Mouse (Mus musculus) embryonic fibroblast, embryonic 13.5 days (primary cell): ENCODE data around the gene Gpr45. TPM values are rescaled to one million over a fixed set of nuclear protein-coding genes. Genes with fewer than 3 reads are reported as not detected.
"Not testable (repeated sequence)": the region's sequence is repeated elsewhere in the genome, so short reads cannot be mapped to it uniquely, and the experiment has no call there.

Experiments
- H3K27ac ChIP-seq: 2 replicates; pipeline ENCODE4 v1.5.1; 2012; ENCODE audit warnings: low read length, control low read depth, inconsistent platforms; ENCODE audit not compliant: insufficient read depth
- H3K4me1 ChIP-seq: 2 replicates; pipeline ENCODE4 v1.6.1; 2011; ENCODE audit warnings: low read length; ENCODE audit not compliant: control insufficient read depth, insufficient read depth
- H3K4me3 ChIP-seq: 2 replicates; pipeline ENCODE4 v1.5.1; 2011; ENCODE audit warnings: mild to moderate bottlenecking, control low read depth, low read length; ENCODE audit not compliant: insufficient read depth
- CTCF ChIP-seq: IDR thresholded peaks from 2 replicates; pipeline ENCODE4 v1.5.1; 2011; ENCODE audit warnings: mild to moderate bottlenecking, control low read depth, low read length, moderate library complexity, borderline replicate concordance; ENCODE audit not compliant: insufficient read depth
- POLR2A ChIP-seq: IDR thresholded peaks from 2 replicates; pipeline ENCODE4 v1.6.1; 2011; ENCODE audit warnings: low read depth, mild to moderate bottlenecking, control low read depth, low read length, moderate library complexity
- polyA plus RNA-seq: library from polyadenylated mRNA; stranded (reverse); fragments of >200 nt; gene quantifications from 2 replicates; pipeline ENCODE4 v1.2.4, GENCODE M21; 2011; ENCODE audit warnings: low read depth; ENCODE audit not compliant: missing spikeins, insufficient read length

Gpr45 gene
- polyA plus RNA-seq, 1 experiment = 1.8 TPM

DNA sequence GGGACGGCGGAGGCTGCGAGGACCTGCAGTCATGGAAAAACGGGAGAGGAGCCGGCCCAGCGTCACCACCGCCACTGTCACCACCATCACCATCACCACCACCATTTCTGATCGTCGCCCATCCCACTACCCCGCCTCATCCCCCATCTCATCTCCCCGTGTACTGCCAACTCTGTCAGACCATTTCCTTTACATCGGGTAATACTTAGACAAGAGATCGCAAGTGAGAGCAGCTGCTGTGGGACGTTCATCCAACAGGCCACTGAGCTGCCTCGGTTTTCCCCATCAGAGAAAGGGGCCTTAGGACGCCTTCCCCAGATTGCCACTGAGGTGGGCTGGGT is 780 bp downstream of the Gpr45 start:
- peak overlapping the region; percentile 56 for H3K4me3 ChIP-seq

DNA sequence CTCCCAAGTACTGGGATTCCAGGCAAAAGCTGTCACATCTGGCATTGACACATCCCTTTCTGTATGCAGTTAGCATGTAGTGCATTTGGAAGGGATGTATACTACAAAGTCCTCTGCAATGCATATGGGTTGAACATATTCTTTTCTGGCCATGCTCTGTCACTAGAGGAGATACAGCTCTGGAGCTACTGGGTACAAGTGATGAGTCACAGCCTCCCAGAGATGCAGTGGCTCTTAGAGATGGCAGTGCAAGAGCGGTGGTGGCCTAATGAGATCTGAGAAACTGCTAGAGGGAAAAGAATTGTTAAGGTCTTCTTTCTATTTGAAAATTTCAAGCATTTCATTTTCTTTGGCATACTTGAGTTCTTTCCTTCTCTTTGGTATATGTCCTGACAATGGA is 4.2 kb downstream of the Gpr45 start:
- no peak for TF ChIP-seq POLR2A
- TF ChIP-seq CTCF = no peak
- Histone ChIP-seq H3K27ac (no peak overlapping the region), H3K4me1 (no peaks in the 10 kb centered on the region), H3K4me3 (no peak overlapping the region)

More for the DNA sequence above, 780 bp downstream of the Gpr45 start:
- TF ChIP-seq CTCF (no peak), POLR2A (no peak)
- no peak overlapping the region for H3K27ac ChIP-seq
- no peaks in the 10 kb centered on the region for H3K4me1 ChIP-seq

GRCm38 (mm10) chr1:42983082-42983771 is 30.6 kb downstream of the Gpr45 start:
- no peak for TF ChIP-seq POLR2A
- TF ChIP-seq CTCF = no peak
- H3K4me1 ChIP-seq = no peaks in the 10 kb centered on the region
- no peak overlapping the region for H3K4me3 ChIP-seq
- H3K27ac ChIP-seq = no peak overlapping the region

- H3K4me1 ChIP-seq = no peaks in the 10 kb centered on the region
- no peak for TF ChIP-seq CTCF
- no peak for TF ChIP-seq POLR2A
- H3K27ac ChIP-seq = no peak overlapping the region
- no peak overlapping the region for H3K4me3 ChIP-seq
Observed at GRCm38 (mm10) chr1:42984119-42984518, 31.4 kb downstream of the Gpr45 start.

GRCm38 (mm10) chr1:42988996-42989395 is 36.3 kb downstream of the Gpr45 start:
- H3K4me3 ChIP-seq = no peak overlapping the region
- TF ChIP-seq CTCF = no peak
- TF ChIP-seq POLR2A = no peak

DNA sequence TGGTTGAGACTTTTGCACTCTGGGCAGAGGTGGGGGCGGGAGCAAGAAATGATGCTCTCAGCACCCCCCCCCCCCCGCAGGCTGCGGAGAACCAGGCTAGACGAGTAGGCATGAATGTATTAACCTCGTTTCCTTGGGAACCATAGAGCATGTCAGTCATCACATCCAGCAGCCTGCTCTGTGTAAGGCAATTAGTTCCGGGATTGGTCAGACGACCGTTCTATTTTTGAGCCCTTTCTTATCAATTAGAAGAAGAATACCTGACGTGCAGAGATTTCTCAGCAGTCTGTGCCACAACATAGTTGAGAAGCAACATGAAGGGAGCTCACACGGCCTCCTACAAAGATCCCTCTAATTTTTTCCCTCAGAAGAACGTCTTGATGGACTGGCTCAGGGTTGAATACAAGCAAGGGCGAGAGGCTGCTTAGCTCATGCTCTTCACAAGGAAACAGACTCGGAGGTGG is 53.4 kb downstream of the Gpr45 start:
- Histone ChIP-seq H3K27ac (no peak overlapping the region), H3K4me1 (no peaks in the 10 kb centered on the region), H3K4me3 (no peak overlapping the region)
- TF ChIP-seq CTCF (no peak), POLR2A (no peak)

More at GRCm38 (mm10) chr1:42988996-42989395, 36.3 kb downstream of the Gpr45 start:
- Histone ChIP-seq H3K27ac (no peak overlapping the region), H3K4me1 (no peaks in the 10 kb centered on the region)

DNA sequence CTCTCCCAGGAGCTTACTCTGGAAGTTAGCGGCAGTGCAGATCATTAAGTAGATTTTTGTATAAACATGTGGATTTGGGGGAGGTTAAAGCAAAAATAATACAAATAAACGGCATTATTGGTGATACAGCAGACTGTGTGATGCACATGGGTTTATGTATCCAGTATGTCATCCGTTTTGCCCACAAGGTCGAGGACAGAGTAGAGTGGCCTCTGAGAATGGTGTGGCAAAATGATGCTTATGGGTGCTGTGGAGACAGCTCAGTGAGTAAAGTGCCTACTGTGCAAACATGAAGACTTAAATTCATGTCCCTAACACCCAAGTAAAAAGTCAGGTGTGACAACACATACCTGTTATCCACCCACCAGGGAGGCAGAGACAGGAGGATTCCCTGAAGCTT is 53.9 kb downstream of the Gpr45 start:
- no peak for TF ChIP-seq POLR2A
- no peak for TF ChIP-seq CTCF
- no peak overlapping the region for H3K4me3 ChIP-seq
- no peak overlapping the region for H3K27ac ChIP-seq
- H3K4me1 ChIP-seq = no peaks in the 10 kb centered on the region

DNA sequence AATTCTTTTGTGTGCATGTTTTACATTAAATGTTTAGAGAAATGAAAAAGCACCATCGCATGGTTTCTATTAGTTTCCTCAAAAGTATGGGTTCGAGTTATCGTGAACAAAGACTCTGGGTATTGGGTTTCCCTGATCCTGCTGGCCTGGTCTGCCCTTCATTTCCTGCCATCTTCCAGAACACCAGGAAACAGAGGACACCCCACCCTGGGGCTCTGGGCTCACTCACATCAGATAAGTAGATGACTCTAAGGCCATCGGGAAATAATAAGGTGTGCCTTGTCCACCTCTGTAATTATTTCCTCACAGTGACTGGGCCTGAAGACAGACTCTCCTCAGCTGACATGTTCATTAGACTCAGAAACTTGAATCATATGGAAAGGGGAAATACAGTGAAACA is 57.8 kb downstream of the Gpr45 start:
- no peak overlapping the region for H3K27ac ChIP-seq
- H3K4me3 ChIP-seq = no peak overlapping the region
- H3K4me1 ChIP-seq = no peaks in the 10 kb centered on the region
- TF ChIP-seq CTCF (no peak), POLR2A (no peak)

- H3K27ac ChIP-seq, H3K4me3 ChIP-seq, H3K4me1 ChIP-seq: not testable (repeated sequence)
Observed at GRCm38 (mm10) chr1:43015153-43015685, 62.5 kb downstream of the Gpr45 start.

- Histone ChIP-seq H3K4me1 (no peaks in the 10 kb centered on the region), H3K27ac (no peak overlapping the region), H3K4me3 (no peak overlapping the region)
- TF ChIP-seq POLR2A (no peak), CTCF (no peak)
Observed at GRCm38 (mm10) chr1:43036014-43036413, 83.3 kb downstream of the Gpr45 start.

DNA sequence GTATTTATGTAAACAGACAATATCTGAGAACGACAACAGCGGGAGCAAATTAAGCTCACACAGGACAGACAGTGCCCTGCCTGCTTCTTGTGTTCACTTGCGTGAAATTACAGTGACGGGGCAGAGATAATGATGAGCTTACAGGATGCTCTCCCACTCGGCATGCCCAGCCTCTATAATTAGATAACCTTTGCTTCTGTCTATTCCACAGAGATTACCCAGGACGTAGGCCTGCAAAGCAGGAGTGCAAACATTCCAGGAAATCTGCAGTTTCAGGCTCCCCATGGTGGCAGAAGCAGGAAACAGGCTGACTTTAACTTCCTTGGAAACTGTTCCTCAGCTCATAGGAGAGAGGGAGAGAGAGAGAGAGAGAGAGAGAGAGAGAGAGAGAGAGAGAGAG is 89.6 kb downstream of the Gpr45 start:
- H3K4me1 ChIP-seq = no peaks in the 10 kb centered on the region
- H3K27ac ChIP-seq = no peak overlapping the region
- TF ChIP-seq CTCF = no peak
- TF ChIP-seq POLR2A = no peak
- H3K4me3 ChIP-seq = no peak overlapping the region
